Comparison of ENCODE assay signal across 10 mouse cellular contexts in genomic region chr12:112737761-112738160, GRCm38 (mm10). TPM values are rescaled to one million over a fixed set of nuclear protein-coding genes. Genes with fewer than 3 reads are reported as not detected.
A peak's percentile ranks its signal among the peaks of the same experiment; 100 is the strongest.
DNase-seq lines count a peak whose midpoint lies in the region; ATAC-seq lines count a peak whose summit lies in the region.
"Had no signal": no experiment of that assay in that cellular context is flagged by ENCODE, and none has a peak within 500 bp of the region (broad histone marks: within the 10 kb centered on the region; RNA-seq: fewer than 3 reads in every experiment).

No protein-coding gene starts in this region.

- H3K36me3 ChIP-seq in midbrain, embryonic 14.5 days (ENCODE audit: control insufficient read depth, insufficient read depth, low read length), result peaks cover 91% of the 10 kb centered on the region
- peaks cover 82% of the 10 kb centered on the region for H3K36me3 ChIP-seq in midbrain, embryonic 13.5 days
- H3K36me3 ChIP-seq in forebrain, embryonic 15.5 days, result peaks cover 65% of the 10 kb centered on the region

- peak; percentile 25 for DNase-seq in midbrain, embryonic 14.5 days
- DNase-seq in brain, adult 2 months (ENCODE audit: low read depth, low spot score), result peak; percentile 95
- peak; percentile 98 for DNase-seq in cerebellum, postnatal 10 days
- DNase-seq in left cerebral cortex, postnatal 10 days (ENCODE audit: extremely low spot score in 1 of 2, low spot score in 2 of 2), result peak; percentile 62 to 75
- no peak for DNase-seq in thymus, postnatal 4 days
- DNase-seq: lung, postnatal 14 days had no signal

- no peaks in the 10 kb centered on the region for H3K4me1 ChIP-seq in midbrain, embryonic 14.5 days (ENCODE audit: control insufficient read depth, insufficient read depth, low read length)
- H3K4me1 ChIP-seq in midbrain, embryonic 13.5 days (replicated peaks), result 0 out of 2 replicates have a peak, but pooled peaks cover 2% of the 10 kb centered on the region
- H3K4me1 ChIP-seq in forebrain, embryonic 15.5 days, result 0 out of 2 replicates have a peak, but pooled peaks cover under 1% of the 10 kb centered on the region
- H3K4me1 ChIP-seq: limb, embryonic 13.5 days had no signal

- no peaks in the 10 kb centered on the region for H3K9me3 ChIP-seq in midbrain, embryonic 14.5 days (ENCODE audit: control insufficient read depth, low read length)
- no peaks in the 10 kb centered on the region for H3K9me3 ChIP-seq in midbrain, embryonic 13.5 days
- no peaks in the 10 kb centered on the region for H3K9me3 ChIP-seq in forebrain, embryonic 15.5 days
- H3K9me3 ChIP-seq: limb, embryonic 13.5 days had no signal

- H3K4me3 ChIP-seq in midbrain, embryonic 14.5 days (replicated peaks; ENCODE audit: low read depth, low read length), result no peak overlapping the region
- no peak overlapping the region for H3K4me3 ChIP-seq in midbrain, embryonic 13.5 days (replicated peaks)
- no peak overlapping the region for H3K4me3 ChIP-seq in forebrain, embryonic 15.5 days
- H3K4me3 ChIP-seq: erythroblast, embryonic 14.5 days; limb, embryonic 13.5 days had no signal

- intact Hi-C loops in left cerebral cortex, postnatal 10 days (cut with DNase I), result no loop called here

- H3K9ac ChIP-seq in midbrain, embryonic 14.5 days (replicated peaks; ENCODE audit: low read length), result no peak overlapping the region
- H3K9ac ChIP-seq in midbrain, embryonic 13.5 days (replicated peaks), result no peak overlapping the region
- no peak overlapping the region for H3K9ac ChIP-seq in forebrain, embryonic 15.5 days (replicated peaks)
- H3K9ac ChIP-seq: limb, embryonic 13.5 days had no signal

- H3K27me3 ChIP-seq in midbrain, embryonic 14.5 days (ENCODE audit: control insufficient read depth, insufficient read depth, low read length), result no peaks in the 10 kb centered on the region
- H3K27me3 ChIP-seq in midbrain, embryonic 13.5 days, result no peaks in the 10 kb centered on the region
- H3K27me3 ChIP-seq in forebrain, embryonic 15.5 days, result no peaks in the 10 kb centered on the region
- H3K27me3 ChIP-seq: limb, embryonic 13.5 days had no signal

- ATAC-seq in midbrain, embryonic 14.5 days (ENCODE audit: low FRiP score, low TSS enrichment), result no peak
- no peak for ATAC-seq in midbrain, embryonic 13.5 days
- ATAC-seq in forebrain, embryonic 15.5 days (replicated peaks), result no peak

- no peak overlapping the region for H3K4me2 ChIP-seq in midbrain, embryonic 14.5 days (ENCODE audit: low read length)
- no peak overlapping the region for H3K4me2 ChIP-seq in midbrain, embryonic 13.5 days (replicated peaks)
- H3K4me2 ChIP-seq in forebrain, embryonic 15.5 days (replicated peaks), result no peak overlapping the region
- H3K4me2 ChIP-seq: limb, embryonic 13.5 days had no signal

- whole genome bisulfite sequencing in midbrain, embryonic 14.5 days, result 91% methylated on average over 14 of the region's 14 CpGs
- 93% methylated on average over 14 of the region's 14 CpGs for WGBS in midbrain, embryonic 13.5 days
- whole genome bisulfite sequencing in forebrain, embryonic 15.5 days, result 83% methylated on average over 14 of the region's 14 CpGs

- H3K27ac ChIP-seq in midbrain, embryonic 14.5 days (replicated peaks; ENCODE audit: low read depth, low read length), result no peak overlapping the region
- no peak overlapping the region for H3K27ac ChIP-seq in midbrain, embryonic 13.5 days
- no peak overlapping the region for H3K27ac ChIP-seq in forebrain, embryonic 15.5 days (replicated peaks)
- H3K27ac ChIP-seq: limb, embryonic 13.5 days had no signal

RNA-seq across cellular contexts. Expression of gene Cep170b, which starts 17.5 kb away (rescaled TPM):
- 31.7 and 33.7 TPM in 2 replicates for polyA plus RNA-seq in midbrain, embryonic 14.5 days (2014; fragmentation: Nextera tagmentation; extraction: Ambion mirVana)
- 20.2 and 22.0 TPM in 2 replicates for polyA plus RNA-seq in midbrain, embryonic 13.5 days (2015; fragmentation: Nextera tagmentation; extraction: Ambion mirVana)
- total RNA-seq in left cerebral cortex, postnatal 10 days (2021), result 100 to 1,000 TPM; 222 to 234 TPM
- polyA plus RNA-seq in forebrain, embryonic 15.5 days (2015; fragmentation: Nextera tagmentation; extraction: Ambion mirVana), result 24.0 and 27.0 TPM in 2 replicates

RNA-seq across cellular contexts. Expression of gene Pld4, which starts 22.7 kb away (rescaled TPM):
- polyA plus RNA-seq in midbrain, embryonic 14.5 days (2014; fragmentation: Nextera tagmentation; extraction: Ambion mirVana), result 3.3 and 6.0 TPM in 2 replicates
- 5.2 and 6.4 TPM in 2 replicates for polyA plus RNA-seq in midbrain, embryonic 13.5 days (2015; fragmentation: Nextera tagmentation; extraction: Ambion mirVana)
- 10 to 100 TPM in 1 of 2 experiments, 1 to 10 TPM in 1; 10.0 to 11.9 TPM for total RNA-seq in left cerebral cortex, postnatal 10 days (2021)
- 5.3 and 6.2 TPM in 2 replicates for polyA plus RNA-seq in forebrain, embryonic 15.5 days (2015; fragmentation: Nextera tagmentation; extraction: Ambion mirVana)

RNA-seq across cellular contexts. Expression of gene Zbtb42, which starts 59.1 kb away (rescaled TPM):
- 1.9 and 3.5 TPM in 2 replicates for polyA plus RNA-seq in midbrain, embryonic 14.5 days (2014; fragmentation: Nextera tagmentation; extraction: Ambion mirVana)
- 2.8 and 3.3 TPM in 2 replicates for polyA plus RNA-seq in midbrain, embryonic 13.5 days (2015; fragmentation: Nextera tagmentation; extraction: Ambion mirVana)
- total RNA-seq in left cerebral cortex, postnatal 10 days (2021), result under 1 TPM; 0.28 to 0.34 TPM
- 0.98 TPM in 2 replicates for polyA plus RNA-seq in forebrain, embryonic 15.5 days (2015; fragmentation: Nextera tagmentation; extraction: Ambion mirVana)
